Mouse (Mus musculus) liver, adult 10 weeks (tissue): ENCODE measurements around the gene Hsd17b2. TPM values are rescaled to one million over a fixed set of nuclear protein-coding genes. Genes with fewer than 3 reads are reported as not detected.

ENCODE experiments used
- polyA plus RNA-seq: library from polyadenylated mRNA; stranded (reverse); fragments of 350-450 nt; fragmentation: Illumina TruSeq; extraction: RNeasy Lipid Tissue Mini Kit (QIAGEN cat#74804); gene quantifications from one replicate; pipeline ENCODE4 v1.2.3, GENCODE M21; 2014; ENCODE audit warnings: low read depth, low replicate concordance

Hsd17b2 gene
- 201 TPM for polyA plus RNA-seq

GRCm38 (mm10) chr8:117701859-117702258 is at the start of gene Hsd17b2:
Hsd17b2 (plus strand) TSS chr8:117701904.

GRCm38 (mm10) chr8:117673430-117673830 is 28.3 kb upstream of the Hsd17b2 start, which contains the start of gene Sdr42e1:
Sdr42e1 (minus strand) TSS chr8:117673689.

GRCm38 (mm10) chr8:117801443-117802298 is 100.0 kb downstream of the Hsd17b2 start, which contains the start of gene Mphosph6:
Mphosph6 (minus strand) TSS chr8:117801943.

Other genes starting within 250 kb of the Hsd17b2 start
- gene Plcg2, start 203.6 kb upstream of the Hsd17b2 start, polyA plus RNA-seq: 0.24 TPM
- gene Sdr42e1, start 28.2 kb upstream of the Hsd17b2 start, polyA plus RNA-seq: 82.4 TPM
- 6.6 TPM for gene Mphosph6, start 100.0 kb downstream of the Hsd17b2 start, polyA plus RNA-seq